Mouse (Mus musculus): ENCODE measurements at regions not wholly inside any gene's neighbourhood (a gene's known extent, or its start where the extent isn't known, plus 50 kb on each side); places are given as distances from the start of the nearest gene placed in this dataset.

- DNase-seq, result no peak
These were observed 167.9 kb upstream of the Clec14a start for GRCm38 (mm10) chr12:58437031-58437430.

- no peak for DNase-seq
These were observed 165.4 kb upstream of the Clec14a start for GRCm38 (mm10) chr12:58434504-58434903.

- DNase-seq, result no peak
These were observed 160.8 kb upstream of the Clec14a start for GRCm38 (mm10) chr12:58429929-58430328.

- no peak for DNase-seq
These were observed 157.7 kb upstream of the Clec14a start for GRCm38 (mm10) chr12:58426758-58427157.

GRCm38 (mm10) chr12:58425961-58426360, 156.9 kb upstream of the Clec14a start:
- DNase-seq, result no peak

- no peak for DNase-seq
These were observed 154.5 kb upstream of the Clec14a start for GRCm38 (mm10) chr12:58423581-58423980.

GRCm38 (mm10) chr12:58401904-58402303, 132.8 kb upstream of the Clec14a start:
- no peak for DNase-seq

- no peak for DNase-seq
These were observed 91.2 kb upstream of the Clec14a start for GRCm38 (mm10) chr12:58360258-58360657.

- DNase-seq, result no peak
These were observed 65.1 kb upstream of the Clec14a start for GRCm38 (mm10) chr12:58334163-58334562.

- no peak for DNase-seq
These were observed 60.8 kb upstream of the Clec14a start for GRCm38 (mm10) chr12:58329913-58330312.

- DNase-seq, result no peak
These were observed 54.9 kb upstream of the Clec14a start for GRCm38 (mm10) chr12:58323953-58324352.
